Mouse (Mus musculus): ENCODE results near the gene 4930469K13Rik. TPM values are rescaled to one million over a fixed set of nuclear protein-coding genes. Genes with fewer than 3 reads are reported as not detected.

Gene 4930469K13Rik
- polyA plus RNA-seq, 1 experiment from 2014 or later = not detected

DNA sequence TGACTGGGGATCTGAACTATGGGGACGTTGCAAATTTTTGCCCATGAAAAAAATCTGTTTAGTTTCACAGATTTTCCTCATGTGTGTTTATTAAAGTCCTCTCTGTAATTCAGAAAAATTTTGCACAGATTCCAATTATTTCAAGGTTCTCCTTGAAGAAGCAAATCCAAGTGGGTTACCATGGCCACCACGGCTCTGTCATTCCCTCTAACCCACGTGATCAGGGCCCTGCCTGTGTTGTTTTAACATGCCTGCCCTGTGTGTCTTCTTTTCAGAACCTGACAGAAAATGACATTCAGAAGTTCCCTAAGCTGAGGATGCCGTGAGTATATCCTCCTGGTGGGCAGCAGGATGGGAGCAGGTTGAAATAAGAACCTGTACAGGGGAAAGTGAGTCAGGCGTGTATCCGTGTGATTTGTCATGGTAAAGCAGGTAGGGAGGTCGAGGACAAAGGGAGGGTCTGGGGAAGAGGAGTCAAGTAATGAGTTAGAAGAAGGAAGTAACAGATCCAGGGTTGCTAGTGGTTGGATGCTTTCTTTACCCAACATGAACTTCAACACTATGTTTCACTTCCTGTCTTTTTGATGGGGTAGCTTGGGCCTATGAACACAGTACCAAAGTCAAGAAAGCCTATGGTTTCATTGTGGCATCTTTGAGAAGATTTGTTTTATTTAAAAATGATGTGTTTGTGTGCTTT is 44.2 kb downstream of the 4930469K13Rik start:
- H3K4me2 ChIP-seq = no peak overlapping the region
- no peak overlapping the region for H3K27ac ChIP-seq (ENCODE audit: low read depth, low read length)
- H3K27me3 ChIP-seq (ENCODE audit: control insufficient read depth, insufficient read depth, low read length) = no peaks in the 10 kb centered on the region
- WGBS (ENCODE audit: insufficient replicate concordance) = 71% methylated on average over 7 of the region's 7 CpGs
- no peak overlapping the region for H3K4me3 ChIP-seq (ENCODE audit: low read depth, low read length)
- H3K9ac ChIP-seq (ENCODE audit: low read depth, low read length) = no peak overlapping the region
- no peaks in the 10 kb centered on the region for H3K9me3 ChIP-seq (replicated peaks; ENCODE audit: control insufficient read depth, low read length)
- no peak for ATAC-seq (replicated peaks; ENCODE audit: insufficient number of reproducible peaks, low FRiP score, low TSS enrichment)
- H3K36me3 ChIP-seq (ENCODE audit: control insufficient read depth, insufficient read depth, low read length) = no peaks in the 10 kb centered on the region
- no peaks in the 10 kb centered on the region for H3K4me1 ChIP-seq (ENCODE audit: control insufficient read depth, insufficient read depth, low read length)

DNA sequence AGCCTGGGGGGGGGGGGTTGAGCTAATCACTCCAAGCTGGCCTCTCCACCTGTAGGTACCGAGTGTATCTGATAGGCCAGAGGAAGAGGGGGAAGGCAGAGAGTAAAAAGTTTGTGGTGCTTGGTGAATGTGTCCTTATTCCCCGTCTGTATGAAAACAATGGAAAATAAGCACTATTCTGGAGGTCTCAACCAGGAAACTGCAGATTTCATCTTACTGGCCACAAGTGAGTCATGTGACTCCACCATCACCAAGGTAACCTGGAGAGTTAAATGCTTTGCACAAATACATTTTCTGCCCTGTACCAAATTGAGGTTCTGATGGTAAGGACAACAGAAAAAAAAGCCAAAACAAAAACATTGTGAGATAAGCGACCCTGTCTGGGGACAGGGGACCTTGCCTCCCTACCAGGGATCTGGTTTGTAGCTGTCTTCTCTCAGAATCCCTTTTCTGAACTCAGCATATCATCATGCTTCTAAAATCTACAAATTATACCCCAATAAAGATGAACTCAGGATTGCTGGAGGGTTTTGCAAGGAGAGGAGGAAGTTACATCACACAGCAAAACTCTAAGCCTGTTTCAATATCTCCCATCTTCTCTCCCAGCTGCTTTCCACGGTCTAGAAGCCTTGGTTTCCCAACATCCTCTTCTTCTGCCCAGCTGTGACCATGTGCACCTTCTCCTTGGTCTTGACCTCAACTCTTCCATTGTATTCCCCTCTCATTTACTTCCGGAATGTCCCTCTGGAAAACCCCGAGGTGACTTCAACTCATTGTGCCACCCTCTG is 45.1 kb downstream of the 4930469K13Rik start:
- Histone ChIP-seq H3K4me2 (no peak overlapping the region), H3K27ac (ENCODE audit: low read depth, low read length) (no peak overlapping the region), H3K36me3 (ENCODE audit: control insufficient read depth, insufficient read depth, low read length) (no peaks in the 10 kb centered on the region), H3K9me3 (replicated peaks; ENCODE audit: control insufficient read depth, low read length) (no peaks in the 10 kb centered on the region), H3K27me3 (ENCODE audit: control insufficient read depth, insufficient read depth, low read length) (no peaks in the 10 kb centered on the region), H3K4me3 (ENCODE audit: low read depth, low read length) (no peak overlapping the region), H3K4me1 (ENCODE audit: control insufficient read depth, insufficient read depth, low read length) (no peaks in the 10 kb centered on the region), H3K9ac (ENCODE audit: low read depth, low read length) (no peak overlapping the region)
- WGBS (ENCODE audit: insufficient replicate concordance) = 68% methylated on average over 6 of the region's 6 CpGs
- no peak for ATAC-seq (replicated peaks; ENCODE audit: insufficient number of reproducible peaks, low FRiP score, low TSS enrichment)

DNA sequence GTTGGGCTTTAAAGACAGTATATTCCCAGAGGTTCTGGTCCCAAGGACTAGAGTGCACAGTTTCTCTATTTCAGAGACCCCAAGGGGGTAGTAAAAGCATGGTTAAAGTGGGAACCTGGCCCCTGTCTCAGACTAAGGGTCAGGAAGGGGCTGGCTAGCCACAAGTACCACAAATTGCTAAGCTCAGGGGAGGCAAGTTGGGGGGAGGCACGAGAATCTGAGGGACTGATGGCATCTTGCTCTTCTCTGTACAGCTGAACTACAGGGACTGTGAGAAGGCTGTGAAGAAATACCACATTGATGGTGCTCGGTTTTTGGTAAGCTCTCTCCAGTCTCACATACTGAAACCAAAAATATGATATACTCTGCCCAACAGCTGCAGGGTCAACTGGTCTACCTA is 47.7 kb downstream of the 4930469K13Rik start:
- H3K4me1 ChIP-seq (ENCODE audit: control insufficient read depth, insufficient read depth, low read length) = no peaks in the 10 kb centered on the region
- H3K4me2 ChIP-seq = no peak overlapping the region
- no peak for ATAC-seq (replicated peaks; ENCODE audit: insufficient number of reproducible peaks, low FRiP score, low TSS enrichment)
- H3K4me3 ChIP-seq (ENCODE audit: low read depth, low read length) = no peak overlapping the region
- 64% methylated on average over 2 of the region's 2 CpGs for WGBS (ENCODE audit: insufficient replicate concordance)
- no peaks in the 10 kb centered on the region for H3K36me3 ChIP-seq (ENCODE audit: control insufficient read depth, insufficient read depth, low read length)
- no peak overlapping the region for H3K27ac ChIP-seq (ENCODE audit: low read depth, low read length)
- H3K9ac ChIP-seq (ENCODE audit: low read depth, low read length) = no peak overlapping the region
- H3K27me3 ChIP-seq (ENCODE audit: control insufficient read depth, insufficient read depth, low read length) = no peaks in the 10 kb centered on the region
- H3K9me3 ChIP-seq (replicated peaks; ENCODE audit: control insufficient read depth, low read length) = no peaks in the 10 kb centered on the region

DNA sequence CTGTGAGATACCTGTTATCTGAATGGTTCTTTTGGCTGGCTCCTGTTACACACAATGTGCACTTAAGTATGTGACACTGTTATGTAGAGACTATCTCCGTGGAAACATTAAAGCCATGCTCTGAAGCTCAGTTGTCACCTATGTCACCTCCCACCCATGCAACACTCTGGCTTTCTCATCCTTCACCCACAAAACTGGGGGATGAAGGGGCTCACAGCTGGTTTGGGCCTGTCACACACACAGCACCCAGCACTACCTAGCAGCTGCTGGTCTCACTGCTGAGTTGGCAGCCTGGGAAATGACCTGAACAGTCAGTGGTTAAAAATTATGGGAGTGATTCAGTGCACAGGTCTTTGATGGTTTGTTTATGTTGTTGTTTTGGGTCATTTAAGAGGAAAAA is 48.3 kb downstream of the 4930469K13Rik start:
- Histone ChIP-seq H3K4me2 (no peak overlapping the region), H3K9ac (ENCODE audit: low read depth, low read length) (no peak overlapping the region), H3K4me1 (ENCODE audit: control insufficient read depth, insufficient read depth, low read length) (no peaks in the 10 kb centered on the region), H3K4me3 (ENCODE audit: low read depth, low read length) (no peak overlapping the region), H3K36me3 (ENCODE audit: control insufficient read depth, insufficient read depth, low read length) (no peaks in the 10 kb centered on the region), H3K9me3 (replicated peaks; ENCODE audit: control insufficient read depth, low read length) (no peaks in the 10 kb centered on the region), H3K27ac (ENCODE audit: low read depth, low read length) (no peak overlapping the region), H3K27me3 (ENCODE audit: control insufficient read depth, insufficient read depth, low read length) (no peaks in the 10 kb centered on the region)
- no peak for ATAC-seq (replicated peaks; ENCODE audit: insufficient number of reproducible peaks, low FRiP score, low TSS enrichment)
- 66% methylated on average over 1 of the region's 1 CpGs for WGBS (ENCODE audit: insufficient replicate concordance)

DNA sequence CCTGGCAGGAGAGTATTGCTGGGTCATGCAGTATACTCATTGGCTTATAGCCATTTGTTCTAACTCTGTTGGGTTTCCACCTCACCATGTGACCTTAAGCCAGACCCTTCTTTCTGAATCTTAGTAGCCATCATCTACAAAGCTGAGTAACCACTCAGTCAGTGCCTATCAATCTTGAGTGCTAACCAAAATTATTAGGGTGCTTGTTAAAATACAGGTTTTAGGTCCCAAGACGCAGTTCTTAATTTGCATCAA is 49.3 kb downstream of the 4930469K13Rik start:
- H3K9ac ChIP-seq (ENCODE audit: low read depth, low read length) = no peak overlapping the region
- no peak overlapping the region for H3K4me3 ChIP-seq (ENCODE audit: low read depth, low read length)
- no peaks in the 10 kb centered on the region for H3K36me3 ChIP-seq (ENCODE audit: control insufficient read depth, insufficient read depth, low read length)
- no peak for ATAC-seq (replicated peaks; ENCODE audit: insufficient number of reproducible peaks, low FRiP score, low TSS enrichment)
- no peak overlapping the region for H3K27ac ChIP-seq (ENCODE audit: low read depth, low read length)
- H3K9me3 ChIP-seq (replicated peaks; ENCODE audit: control insufficient read depth, low read length) = no peaks in the 10 kb centered on the region
- no peak overlapping the region for H3K4me2 ChIP-seq
- no peaks in the 10 kb centered on the region for H3K4me1 ChIP-seq (ENCODE audit: control insufficient read depth, insufficient read depth, low read length)
- no peaks in the 10 kb centered on the region for H3K27me3 ChIP-seq (ENCODE audit: control insufficient read depth, insufficient read depth, low read length)
- WGBS (ENCODE audit: insufficient replicate concordance) = 90% methylated on average over 1 of the region's 1 CpGs

DNA sequence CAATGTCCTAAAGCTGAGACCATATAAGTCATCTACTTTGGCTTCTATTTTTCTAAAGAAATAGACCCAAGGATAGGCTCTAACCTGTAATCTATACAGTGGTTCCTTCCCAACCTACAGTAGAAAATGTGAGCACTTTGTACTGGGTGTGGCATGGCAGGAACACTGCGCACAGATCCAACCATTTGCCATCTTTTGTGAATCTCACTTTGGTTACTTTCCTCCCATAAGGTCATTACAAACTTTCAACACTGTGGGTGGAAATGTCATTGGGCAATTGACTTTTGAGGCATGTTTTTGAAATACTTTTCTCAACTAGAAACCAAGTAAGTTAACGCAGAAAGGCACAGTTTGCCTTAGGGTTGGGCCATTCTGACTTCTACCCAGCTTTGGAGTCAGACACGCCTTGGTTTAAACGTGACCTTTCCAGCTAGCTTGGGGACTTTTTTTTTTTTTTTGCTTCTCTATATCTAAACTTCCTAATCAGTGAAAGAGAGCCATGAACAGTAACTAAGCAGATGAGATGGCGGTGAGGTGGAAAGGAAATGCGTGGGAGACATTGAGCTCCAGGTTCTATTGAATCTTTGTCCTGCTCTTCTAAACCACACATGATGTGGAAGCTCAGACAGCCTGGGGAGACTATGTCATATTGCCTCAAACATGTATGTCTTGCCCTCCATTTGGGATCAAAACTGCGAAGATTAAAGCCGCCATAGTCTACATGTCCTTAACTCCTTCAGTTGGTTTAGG is 49.8 kb downstream of the 4930469K13Rik start:
- Histone ChIP-seq H3K4me2 (no peak overlapping the region), H3K36me3 (ENCODE audit: control insufficient read depth, insufficient read depth, low read length) (no peaks in the 10 kb centered on the region), H3K4me1 (ENCODE audit: control insufficient read depth, insufficient read depth, low read length) (no peaks in the 10 kb centered on the region), H3K9ac (ENCODE audit: low read depth, low read length) (no peak overlapping the region), H3K27me3 (ENCODE audit: control insufficient read depth, insufficient read depth, low read length) (no peaks in the 10 kb centered on the region), H3K9me3 (replicated peaks; ENCODE audit: control insufficient read depth, low read length) (no peaks in the 10 kb centered on the region), H3K4me3 (ENCODE audit: low read depth, low read length) (no peak overlapping the region), H3K27ac (ENCODE audit: low read depth, low read length) (no peak overlapping the region)
- whole genome bisulfite sequencing (ENCODE audit: insufficient replicate concordance) = 83% methylated on average over 8 of the region's 8 CpGs
- ATAC-seq (replicated peaks; ENCODE audit: insufficient number of reproducible peaks, low FRiP score, low TSS enrichment) = no peak

DNA sequence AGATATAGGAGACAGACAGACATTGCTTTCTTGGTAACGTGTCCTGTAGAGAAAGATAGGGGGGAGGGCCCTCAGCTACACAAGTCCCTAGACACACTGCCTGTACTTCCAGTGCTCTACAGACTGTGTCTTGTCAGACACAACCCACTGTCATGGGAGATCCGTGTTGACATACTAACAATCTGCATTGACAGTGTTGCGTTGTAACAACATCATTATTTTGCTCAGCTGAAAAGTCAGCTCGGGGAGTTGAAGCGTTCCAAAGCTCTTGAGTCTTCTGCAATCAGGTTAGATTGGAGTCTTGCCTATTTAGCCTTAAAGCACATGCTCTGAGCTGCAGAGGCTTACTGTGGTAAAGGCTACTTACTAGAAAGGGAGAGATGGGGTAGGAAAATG is 50.8 kb downstream of the 4930469K13Rik start:
- no peak for ATAC-seq (replicated peaks; ENCODE audit: insufficient number of reproducible peaks, low FRiP score, low TSS enrichment)
- Histone ChIP-seq H3K27ac (ENCODE audit: low read depth, low read length) (no peak overlapping the region), H3K4me1 (ENCODE audit: control insufficient read depth, insufficient read depth, low read length) (no peaks in the 10 kb centered on the region), H3K9ac (ENCODE audit: low read depth, low read length) (no peak overlapping the region), H3K4me2 (no peak overlapping the region), H3K4me3 (ENCODE audit: low read depth, low read length) (no peak overlapping the region), H3K9me3 (replicated peaks; ENCODE audit: control insufficient read depth, low read length) (no peaks in the 10 kb centered on the region), H3K36me3 (ENCODE audit: control insufficient read depth, insufficient read depth, low read length) (no peaks in the 10 kb centered on the region), H3K27me3 (ENCODE audit: control insufficient read depth, insufficient read depth, low read length) (no peaks in the 10 kb centered on the region)
- 74% methylated on average over 5 of the region's 5 CpGs for WGBS (ENCODE audit: insufficient replicate concordance)

DNA sequence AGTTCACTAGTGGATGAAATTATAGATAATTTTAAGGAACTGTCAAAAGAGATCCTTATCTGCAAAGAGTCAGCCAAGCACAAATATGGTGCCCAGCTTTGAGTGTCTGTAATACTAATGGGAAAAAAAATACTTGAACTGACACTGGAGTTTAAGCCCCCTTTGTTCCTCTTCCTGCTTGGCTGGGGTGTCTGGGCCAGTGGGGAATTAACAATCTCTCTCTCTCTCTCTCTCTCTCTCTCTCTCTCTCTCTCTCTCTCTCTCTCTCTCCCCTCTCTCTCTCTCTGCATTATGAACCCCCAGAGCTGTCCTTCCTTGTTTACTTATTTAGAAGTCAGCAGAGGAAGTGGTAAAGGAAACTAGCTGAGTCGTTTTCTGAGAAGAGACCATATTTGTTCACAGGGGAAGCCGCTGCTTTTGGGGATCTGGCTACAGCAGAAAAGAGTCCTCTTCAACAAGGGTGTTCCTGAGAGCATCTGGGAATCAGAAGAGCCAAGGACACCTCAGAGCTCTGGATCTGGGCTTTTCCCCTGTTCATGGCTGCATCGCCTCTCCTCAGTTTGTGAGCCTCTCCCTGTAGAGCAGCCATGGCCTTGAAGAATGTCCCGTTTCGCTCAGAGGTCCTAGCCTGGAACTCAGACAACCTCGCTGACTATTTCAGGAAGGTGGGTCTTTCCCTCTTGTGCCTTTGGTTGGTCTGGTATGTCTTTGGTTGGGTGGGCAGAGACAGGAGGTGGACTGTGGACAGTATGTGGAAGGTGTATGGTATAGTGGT is 51.4 kb downstream of the 4930469K13Rik start, which contains the start of gene Lcp2:
Gene Lcp2 (plus strand): TSS at position 154 of the 775 bp plus-strand sequence.
- Histone ChIP-seq H3K27me3 (ENCODE audit: control insufficient read depth, insufficient read depth, low read length) (no peaks in the 10 kb centered on the region), H3K9ac (ENCODE audit: low read depth, low read length) (no peak within 1 kb of the TSS), H3K27ac (ENCODE audit: low read depth, low read length) (no peak within 1 kb of the TSS), H3K4me2 (no peak within 1 kb of the TSS), H3K36me3 (ENCODE audit: control insufficient read depth, insufficient read depth, low read length) (no peaks in the 10 kb centered on the region), H3K4me1 (ENCODE audit: control insufficient read depth, insufficient read depth, low read length) (no peaks in the 10 kb centered on the region), H3K4me3 (ENCODE audit: low read depth, low read length) (no peak within 1 kb of the TSS), H3K9me3 (replicated peaks; ENCODE audit: control insufficient read depth, low read length) (no peaks in the 10 kb centered on the region)
- ATAC-seq (replicated peaks; ENCODE audit: insufficient number of reproducible peaks, low FRiP score, low TSS enrichment) = no peak
- 75% methylated on average over 6 of the region's 6 CpGs for WGBS (ENCODE audit: insufficient replicate concordance)
